Mouse (Mus musculus) right cerebral cortex, adult 18-20 months (tissue): ENCODE measurements around the gene Gm38394.
"Not testable (repeated sequence)": the region's sequence is repeated elsewhere in the genome, so short reads cannot be mapped to it uniquely, and the experiment has no call there.

Source experiments
- DNase-seq: peaks from one replicate; pipeline ENCODE4 v3.0.0; 2022; ENCODE audit warnings: mixed read lengths

Gm38394 gene

GRCm38 (mm10) chr1:133661203-133661933 lies at the start of gene Gm38394:
Gene Gm38394 (minus strand): TSS chr1:133661318.
- peak; percentile 94 for DNase-seq

- DNase-seq, result no peak
Measured at GRCm38 (mm10) chr1:133710895-133711294, 49.8 kb upstream of the Gm38394 start.

GRCm38 (mm10) chr1:133709292-133709691 lies 48.2 kb upstream of the Gm38394 start:
- DNase-seq, result no peak

- peak; percentile 22 for DNase-seq
Measured at GRCm38 (mm10) chr1:133701824-133702223, 40.7 kb upstream of the Gm38394 start.

GRCm38 (mm10) chr1:133697935-133698620 lies 37.0 kb upstream of the Gm38394 start:
- DNase-seq, result no peak

GRCm38 (mm10) chr1:133695901-133696300 lies 34.8 kb upstream of the Gm38394 start:
- no peak for DNase-seq

- DNase-seq, result no peak
Measured at GRCm38 (mm10) chr1:133694876-133695275, 33.8 kb upstream of the Gm38394 start.

- DNase-seq, result no peak
Measured at GRCm38 (mm10) chr1:133694301-133694700, 33.2 kb upstream of the Gm38394 start.

- DNase-seq, result no peak
Measured at GRCm38 (mm10) chr1:133693536-133694114, 32.5 kb upstream of the Gm38394 start.

GRCm38 (mm10) chr1:133692195-133692594 lies 31.1 kb upstream of the Gm38394 start:
- DNase-seq, result no peak

- no peak for DNase-seq
Measured at GRCm38 (mm10) chr1:133691046-133691445, 29.9 kb upstream of the Gm38394 start.

GRCm38 (mm10) chr1:133689897-133690296 lies 28.8 kb upstream of the Gm38394 start, which contains the start of gene Lax1:
Gene Lax1 (minus strand): TSS chr1:133690108.
- no peak for DNase-seq

- DNase-seq, result no peak
Measured at GRCm38 (mm10) chr1:133688301-133688700, 27.2 kb upstream of the Gm38394 start.

GRCm38 (mm10) chr1:133685749-133686519 lies 24.8 kb upstream of the Gm38394 start:
- DNase-seq, result no peak

GRCm38 (mm10) chr1:133671801-133672200 lies 10.7 kb upstream of the Gm38394 start:
- DNase-seq, result no peak

GRCm38 (mm10) chr1:133671266-133671665 lies 10.1 kb upstream of the Gm38394 start:
- DNase-seq, result no peak

- no peak for DNase-seq
Measured at GRCm38 (mm10) chr1:133670776-133671175, 9.7 kb upstream of the Gm38394 start.

- DNase-seq, result no peak
Measured at GRCm38 (mm10) chr1:133670190-133670589, 9.1 kb upstream of the Gm38394 start.

GRCm38 (mm10) chr1:133668618-133669017 lies 7.5 kb upstream of the Gm38394 start:
- DNase-seq, result no peak

- DNase-seq, result no peak
Measured at GRCm38 (mm10) chr1:133667721-133668120, 6.6 kb upstream of the Gm38394 start.

- DNase-seq, result not testable (repeated sequence)
Measured at GRCm38 (mm10) chr1:133665713-133666112, 4.6 kb upstream of the Gm38394 start.

GRCm38 (mm10) chr1:133664203-133664970 lies 3.3 kb upstream of the Gm38394 start:
- no peak for DNase-seq
